Mouse (Mus musculus) monocyte, adult 59 days (primary cell): ENCODE data around the gene Gm10639. TPM values are rescaled to one million over a fixed set of nuclear protein-coding genes. Genes with fewer than 3 reads are reported as not detected.

Experiments
- total RNA-seq, 2 experiments: library from RNA; stranded (reverse); gene quantifications; one replicate each; pipeline ENCODE4 v1.2.4; 2023

Gm10639 gene
- total RNA-seq: not detected

GRCm38 (mm10) chr9:78289723-78290122 lies at the start of gene Gm10639:
Gm10639 (plus strand) TSS chr9:78289923.

GRCm38 (mm10) chr9:78256914-78257313 lies 32.8 kb upstream of the Gm10639 start, which contains the start of gene Gm3776:
Gm3776 (plus strand) TSS chr9:78257129.

GRCm38 (mm10) chr9:78314696-78315095 lies 25.0 kb downstream of the Gm10639 start, which contains the start of gene Omt2a:
Omt2a (minus strand) TSS chr9:78314796.

GRCm38 (mm10) chr9:78327289-78327688 lies 37.6 kb downstream of the Gm10639 start, which contains the start of gene Omt2b:
Omt2b (plus strand) TSS chr9:78327589.

Other genes starting within 250 kb of the Gm10639 start
- gene Gcm1, start 238.0 kb upstream of the Gm10639 start, total RNA-seq: not detected
- gene Fbxo9, start 180.9 kb upstream of the Gm10639 start, total RNA-seq: 10 to 100 TPM; 25.0 to 30.4 TPM
- gene Ick, start 180.7 kb upstream of the Gm10639 start, total RNA-seq: 10 to 100 TPM in 1 of 2 experiments, 1 to 10 TPM in 1; 6.4 to 10.1 TPM
- gene Gsta4, start 107.1 kb upstream of the Gm10639 start, total RNA-seq: 1 to 10 TPM; 2.2 to 4.1 TPM
- not detected for gene Gsta1, start 59.3 kb upstream of the Gm10639 start, total RNA-seq
- gene Gm3776, start 32.8 kb upstream of the Gm10639 start, total RNA-seq: not detected
- not detected for gene Omt2a, start 24.9 kb downstream of the Gm10639 start, total RNA-seq
- gene Omt2b, start 37.7 kb downstream of the Gm10639 start, total RNA-seq: not detected
- not detected for gene Gsta2, start 65.9 kb downstream of the Gm10639 start, total RNA-seq
- gene Dppa5a, start 78.3 kb downstream of the Gm10639 start, total RNA-seq: not detected
- not detected for gene Ooep, start 88.8 kb downstream of the Gm10639 start, total RNA-seq
- gene Ddx43, start 105.9 kb downstream of the Gm10639 start, total RNA-seq: not detected
- 1 to 10 TPM; 5.6 to 7.4 TPM for gene Cgas, start 153.3 kb downstream of the Gm10639 start, total RNA-seq
- gene Mto1, start 158.3 kb downstream of the Gm10639 start, total RNA-seq: 10 to 100 TPM; 20.4 to 24.2 TPM
- gene Gm17324, start 158.9 kb downstream of the Gm10639 start, total RNA-seq: not detected
- 1,000 to 10,000 TPM; 7,015 to 7,618 TPM for gene Eef1a1, start 199.2 kb downstream of the Gm10639 start, total RNA-seq